Mouse (Mus musculus) macrophage (primary cell): ENCODE measurements around the gene Rsph10b. TPM values are rescaled to one million over a fixed set of nuclear protein-coding genes. Genes with fewer than 3 reads are reported as not detected.

Source experiments
- polyA plus RNA-seq: library from polyadenylated mRNA; stranded (reverse); fragments of 250-400 nt; gene quantifications from 3 replicates; pipeline ENCODE4 v1.2.4, GENCODE M21; 2018; ENCODE audit warnings: inconsistent platforms

Gene Rsph10b
- polyA plus RNA-seq, 1 experiment from 2014 or later: not detected

Other genes starting within 250 kb of the Rsph10b start
- 5.5 to 7.2 TPM (median 6.0 TPM) in 3 replicates for gene Usp42, start 200.8 kb upstream of the Rsph10b start, polyA plus RNA-seq
- 23.3 to 44.5 TPM (median 29.3 TPM) in 3 replicates for gene Eif2ak1, start 115.2 kb upstream of the Rsph10b start, polyA plus RNA-seq
- gene Ankrd61, start 35.4 kb upstream of the Rsph10b start, polyA plus RNA-seq: not detected in 3 replicates
- 10.0 to 30.0 TPM (median 28.9 TPM) in 3 replicates for gene Aimp2, start 23.2 kb upstream of the Rsph10b start, polyA plus RNA-seq
- gene Pms2, start 23.1 kb upstream of the Rsph10b start, polyA plus RNA-seq: 2.4 to 5.8 TPM (median 3.8 TPM) in 3 replicates
- 0.39 TPM in 1 of 3 replicates, not detected in the others for gene Gm42421, start 4.9 kb upstream of the Rsph10b start, polyA plus RNA-seq
- gene Ccz1, start 81.8 kb downstream of the Rsph10b start, polyA plus RNA-seq: 66.0 to 72.1 TPM (median 71.7 TPM) in 3 replicates
- gene Ocm, start 93.6 kb downstream of the Rsph10b start, polyA plus RNA-seq: not detected in 3 replicates
- gene Lmtk2, start 167.4 kb downstream of the Rsph10b start, polyA plus RNA-seq: 1.4 to 3.9 TPM (median 1.8 TPM) in 3 replicates